Mouse (Mus musculus) hindbrain, embryonic 15.5 days (tissue): Measurements from ENCODE around the gene Gm16513. TPM values are rescaled to one million over a fixed set of nuclear protein-coding genes. Genes with fewer than 3 reads are reported as not detected.
"Not testable (repeated sequence)": the region's sequence is repeated elsewhere in the genome, so short reads cannot be mapped to it uniquely, and the experiment has no call there.

Experiments
- ATAC-seq: fragments of 200-750 bp; cut with Nextera tagmentation; 2 replicates; pipeline ENCODE4 v1.8.0; 2017; ENCODE audit warnings: low read depth, moderate number of reproducible peaks, moderate TSS enrichment; ENCODE audit not compliant: low FRiP score
- H3K27ac ChIP-seq: fragments of 300-500 bp; sonication (generic); replicated peaks from 2 replicates; pipeline ENCODE4 v1.5.1; 2015; ENCODE audit warnings: mild to moderate bottlenecking, inconsistent platforms
- H3K27me3 ChIP-seq: fragments of 300-500 bp; sonication (generic); 2 replicates; pipeline ENCODE4 v1.6.1; 2015; ENCODE audit warnings: control low read depth, inconsistent platforms
- H3K36me3 ChIP-seq: fragments of 300-500 bp; sonication (generic); 2 replicates; pipeline ENCODE4 v1.6.1; 2015; ENCODE audit warnings: control low read depth, inconsistent platforms
- H3K4me1 ChIP-seq: fragments of 300-500 bp; sonication (generic); replicated peaks from 2 replicates; pipeline ENCODE4 v1.6.1; 2015; ENCODE audit warnings: control low read depth, inconsistent platforms
- H3K4me2 ChIP-seq: fragments of 300-500 bp; sonication (generic); 2 replicates; pipeline ENCODE4 v1.6.1; 2015; ENCODE audit warnings: moderate library complexity, mild to moderate bottlenecking, inconsistent platforms
- H3K4me3 ChIP-seq: fragments of 300-500 bp; sonication (generic); 2 replicates; pipeline ENCODE4 v1.5.1; 2015; ENCODE audit warnings: mild to moderate bottlenecking, inconsistent platforms
- H3K9ac ChIP-seq: fragments of 300-500 bp; sonication (generic); 2 replicates; pipeline ENCODE4 v1.6.1; 2015; ENCODE audit warnings: inconsistent platforms
- H3K9me3 ChIP-seq: fragments of 300-500 bp; sonication (generic); 2 replicates; pipeline ENCODE4 v1.6.1; 2016; ENCODE audit warnings: control low read depth, inconsistent platforms
- WGBS: fragments of 180-500 bp; shearing (Covaris S2); methylation state at CpG from one replicate; pipeline ENCODE4 v1.1.7; 2015; 5-methylcytosine and 5-hydroxymethylcytosine counted together
- polyA plus RNA-seq: library from polyadenylated mRNA; unstranded; fragments of >200 nt; fragmentation: Nextera tagmentation; extraction: Ambion mirVana; gene quantifications from 2 replicates; pipeline ENCODE4 v1.2.1, GENCODE M21; 2015

Gene Gm16513
- not detected in 2 replicates for polyA plus RNA-seq

- H3K36me3 ChIP-seq, H3K4me3 ChIP-seq, H3K4me2 ChIP-seq, H3K27ac ChIP-seq, ATAC-seq, H3K27me3 ChIP-seq, H3K9me3 ChIP-seq, H3K4me1 ChIP-seq, H3K9ac ChIP-seq: not testable (repeated sequence)
- no CpG with 5 or more reads among the region's 1 CpGs for WGBS
Measured at GRCm38 (mm10) chr5:95182324-95182723, at the start of gene Gm16513. Gm16513 (plus strand) TSS chr5:95182624.

Other genes with a start within 250 kb of the Gm16513 start
- not detected in 2 replicates for gene Gm6367, start 194.0 kb upstream of the Gm16513 start, polyA plus RNA-seq
- not detected in 2 replicates for gene Gm7942, start 75.7 kb upstream of the Gm16513 start, polyA plus RNA-seq
- not detected in 2 replicates for gene Gm10424, start 90.1 kb downstream of the Gm16513 start, polyA plus RNA-seq
- gene Gm3259, start 123.3 kb downstream of the Gm16513 start, polyA plus RNA-seq = not detected in 2 replicates